Mouse (Mus musculus) MEL (cell line): ENCODE results near the gene Hps6.

ENCODE experiments used
- BHLHE40 ChIP-seq: IDR thresholded peaks from 2 replicates; pipeline ENCODE4 v1.6.1; 2012; ENCODE audit warnings: low read depth, mild to moderate bottlenecking, inconsistent platforms, low read length, improper control_type of control experiment, borderline replicate concordance
- CTCF ChIP-seq, 3 experiments: IDR thresholded peaks in 2 of 3; conservative IDR thresholded peaks in 1 of 3; 2 replicates each; pipeline ENCODE4 v1.5.1; 2011 to 2012; ENCODE audit warnings: low read length in 3 of 3, low read depth in 2 of 3, mild to moderate bottlenecking in 2 of 3, improper control_type of control experiment in 1 of 3, inconsistent platforms in 1 of 3, mixed read lengths in 1 of 3, moderate library complexity in 1 of 3; ENCODE audit not compliant: control insufficient read depth in 1 of 3, insufficient read depth in 1 of 3, poor library complexity in 1 of 3, severe bottlenecking in 1 of 3
- JUND ChIP-seq: IDR thresholded peaks from 2 replicates; pipeline ENCODE4 v1.6.1; 2011; ENCODE audit warnings: low read depth, mild to moderate bottlenecking, improper control_type of control experiment, low read length
- MAZ ChIP-seq: IDR thresholded peaks from 2 replicates; pipeline ENCODE4 v1.6.1; 2012; ENCODE audit warnings: low read depth, mild to moderate bottlenecking, inconsistent platforms, low read length, improper control_type of control experiment
- NRF1 ChIP-seq: IDR thresholded peaks from 2 replicates; pipeline ENCODE4 v1.6.1; 2014; ENCODE audit warnings: low read depth, mild to moderate bottlenecking, inconsistent platforms, low read length, improper control_type of control experiment, moderate library complexity; ENCODE audit not compliant: poor library complexity, insufficient read depth, severe bottlenecking
- POLR2A ChIP-seq, 2 experiments: IDR thresholded peaks; 2 replicates each; pipeline ENCODE4 v1.6.1; 2011 to 2012; ENCODE audit warnings: low read length in 2 of 2, mild to moderate bottlenecking in 2 of 2, control low read depth in 1 of 2, improper control_type of control experiment in 1 of 2, low read depth in 1 of 2, moderate library complexity in 1 of 2; ENCODE audit not compliant: control insufficient read depth in 1 of 2, insufficient read depth in 1 of 2, poor library complexity in 1 of 2
- USF2 ChIP-seq, 2 experiments: IDR thresholded peaks; 2 replicates each; pipeline ENCODE4 v1.6.1; 2011 to 2012; ENCODE audit warnings: improper control_type of control experiment in 2 of 2, low read length in 2 of 2, borderline replicate concordance in 1 of 2, inconsistent platforms in 1 of 2, low read depth in 1 of 2, mild to moderate bottlenecking in 1 of 2; ENCODE audit not compliant: insufficient read depth in 1 of 2
- ZNF384 ChIP-seq: IDR thresholded peaks from 2 replicates; pipeline ENCODE4 v1.6.1; 2012; ENCODE audit warnings: low read depth, mild to moderate bottlenecking, inconsistent platforms, low read length, improper control_type of control experiment

DNA sequence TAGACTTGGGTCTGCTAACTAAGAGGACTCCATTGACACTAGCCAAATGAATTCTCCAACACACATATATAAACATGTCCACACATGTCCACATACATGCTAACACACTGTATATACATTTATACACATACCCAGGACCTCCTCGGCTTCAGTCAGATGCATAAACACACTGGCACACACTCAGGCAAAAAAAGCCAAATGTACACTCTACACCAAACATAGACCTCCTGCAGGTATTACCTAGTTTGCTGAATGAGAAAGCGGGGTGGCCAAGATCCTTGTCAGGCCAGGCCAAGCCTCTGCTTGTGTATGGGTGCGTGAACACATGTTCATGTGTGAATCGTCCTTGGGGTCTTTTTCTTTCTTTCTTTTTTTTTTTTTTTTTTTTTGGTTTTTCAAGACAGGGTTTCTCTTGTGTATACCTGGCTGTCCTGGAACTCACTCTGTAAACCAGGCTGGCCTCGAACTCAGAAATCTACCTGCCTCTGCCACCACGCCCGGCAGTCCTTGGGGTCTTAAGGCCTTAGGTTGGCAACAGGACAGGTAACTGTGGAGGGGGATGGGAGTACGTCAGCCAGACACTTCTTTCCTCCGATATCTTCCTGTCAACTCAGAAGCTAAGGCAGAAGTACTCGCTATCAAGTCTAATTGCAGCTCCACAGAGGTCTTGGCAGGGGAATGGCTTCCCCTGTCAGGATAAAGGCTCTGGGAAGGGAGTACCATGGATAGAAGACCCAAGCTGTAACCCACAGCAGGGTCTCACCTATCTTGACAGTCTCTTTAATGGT is 27.1 kb downstream of the Hps6 start:
- no peak for TF ChIP-seq NRF1
- TF ChIP-seq CTCF (IDR thresholded peaks at IDR 0.05 in 2 of 3, conservative IDR thresholded peaks at IDR 0.05 in 1 of 3; ENCODE audit: control insufficient read depth in 1 of 3, insufficient read depth in 1 of 3, low read depth in 2 of 3, low read length in 3 of 3, poor library complexity in 1 of 3, severe bottlenecking in 1 of 3), result no peak
- TF ChIP-seq USF2 (IDR thresholded peaks at IDR 0.05; ENCODE audit: borderline replicate concordance in 1 of 2, insufficient read depth in 1 of 2, low read depth in 1 of 2, low read length in 2 of 2), result no peak
- no peak; a peak in 1 of 4 replicates for TF ChIP-seq POLR2A (IDR thresholded peaks at IDR 0.05; ENCODE audit: control insufficient read depth in 1 of 2, insufficient read depth in 1 of 2, low read depth in 1 of 2, low read length in 2 of 2, poor library complexity in 1 of 2)
- TF ChIP-seq ZNF384, result no peak; the same call in 1 of the 2 replicates
- no peak for TF ChIP-seq JUND
- no peak for TF ChIP-seq BHLHE40
- TF ChIP-seq MAZ, result 0 out of 2 replicates have a peak, but pooled peaks have one; percentile 20
